Mouse (Mus musculus): ENCODE data around the gene St6gal1.

The St6gal1 gene

GRCm38 (mm10) chr16:23223166-23223870 is 1.2 kb upstream of the St6gal1 start:
- no peak for DNase-seq (ENCODE audit: low spot score)

- DNase-seq (ENCODE audit: low spot score): no peak
Observed at GRCm38 (mm10) chr16:23223871-23224469, 570 bp upstream of the St6gal1 start.

GRCm38 (mm10) chr16:23225069-23225721 is 655 bp downstream of the St6gal1 start:
- DNase-seq (ENCODE audit: low spot score): no peak

DNA sequence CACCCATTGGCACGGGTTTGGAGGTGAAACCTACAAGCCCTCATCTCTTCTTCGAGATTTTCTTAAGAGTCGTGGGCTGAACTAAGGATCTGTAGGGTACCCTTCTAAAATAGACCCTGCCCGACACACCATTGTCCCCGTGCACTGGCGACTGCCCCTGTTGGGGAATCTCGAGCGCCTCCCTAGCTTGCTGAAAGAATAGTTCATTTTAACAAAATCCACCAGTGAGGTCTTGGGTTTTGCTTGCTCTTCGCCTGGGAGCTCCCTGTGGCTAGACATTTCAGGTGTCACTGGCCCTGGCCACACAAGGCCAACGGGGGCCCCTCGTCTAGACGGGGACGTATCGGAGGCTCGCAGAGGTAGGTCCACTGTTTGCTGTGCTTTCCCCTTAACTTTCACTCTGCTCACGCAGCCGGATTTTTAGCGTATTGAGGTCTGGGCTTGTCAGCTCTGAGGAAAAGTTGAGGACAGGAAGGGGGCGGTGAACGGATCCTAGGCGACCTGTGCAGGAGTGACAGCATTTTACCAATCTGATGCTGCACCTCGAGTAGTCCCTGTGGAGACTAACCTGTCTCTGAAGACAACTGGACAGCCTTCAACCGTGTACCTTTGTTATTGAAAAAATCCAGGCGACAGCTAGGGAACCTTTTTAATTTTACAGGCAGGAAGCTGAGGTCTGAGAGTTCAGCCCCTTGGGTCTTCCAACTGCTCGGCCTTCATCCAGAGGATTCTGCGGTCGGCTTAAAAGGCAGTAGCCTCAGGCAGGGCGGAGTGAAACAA is 1.5 kb downstream of the St6gal1 start:
- no peak for DNase-seq (ENCODE audit: low spot score)

GRCm38 (mm10) chr16:23226601-23227351 is 2.2 kb downstream of the St6gal1 start:
- no peak for DNase-seq (ENCODE audit: low spot score)

- DNase-seq (ENCODE audit: low spot score): no peak
Observed at GRCm38 (mm10) chr16:23227851-23228250, 3.3 kb downstream of the St6gal1 start.

DNA sequence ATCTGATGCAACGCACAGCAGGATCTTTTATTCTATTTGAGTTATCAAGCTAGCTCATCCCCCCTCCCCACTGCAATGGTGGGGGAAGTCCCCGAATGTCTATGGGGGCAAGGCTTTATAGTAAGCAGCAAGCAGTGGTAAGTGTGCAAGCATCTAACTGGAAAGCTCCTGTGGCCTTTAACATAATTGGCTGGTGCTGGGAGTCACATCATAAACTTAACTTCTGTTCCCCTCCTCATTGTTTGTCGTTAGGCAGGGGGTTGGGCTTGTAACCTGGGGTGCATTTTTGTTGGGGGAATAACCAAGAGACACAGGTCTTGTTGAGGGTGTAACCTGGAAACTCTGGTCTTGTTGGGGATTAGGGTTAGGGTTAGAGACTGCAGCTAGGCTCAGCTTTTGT is 3.9 kb downstream of the St6gal1 start:
- no peak for DNase-seq (ENCODE audit: low spot score)

GRCm38 (mm10) chr16:23229945-23230344 is 5.4 kb downstream of the St6gal1 start:
- DNase-seq (ENCODE audit: low spot score): no peak

- no peak for DNase-seq (ENCODE audit: low spot score)
Observed at GRCm38 (mm10) chr16:23231168-23231567, 6.6 kb downstream of the St6gal1 start.

GRCm38 (mm10) chr16:23232691-23233090 is 8.2 kb downstream of the St6gal1 start:
- DNase-seq (ENCODE audit: low spot score): no peak

GRCm38 (mm10) chr16:23233496-23233895 is 9.0 kb downstream of the St6gal1 start:
- no peak for DNase-seq (ENCODE audit: low spot score)

- no peak for DNase-seq (ENCODE audit: low spot score)
Observed at GRCm38 (mm10) chr16:23234557-23234956, 10.0 kb downstream of the St6gal1 start.

GRCm38 (mm10) chr16:23235173-23235694 is 10.7 kb downstream of the St6gal1 start:
- no peak for DNase-seq (ENCODE audit: low spot score)

GRCm38 (mm10) chr16:23239583-23239982 is 15.0 kb downstream of the St6gal1 start:
- DNase-seq (ENCODE audit: low spot score): no peak

DNA sequence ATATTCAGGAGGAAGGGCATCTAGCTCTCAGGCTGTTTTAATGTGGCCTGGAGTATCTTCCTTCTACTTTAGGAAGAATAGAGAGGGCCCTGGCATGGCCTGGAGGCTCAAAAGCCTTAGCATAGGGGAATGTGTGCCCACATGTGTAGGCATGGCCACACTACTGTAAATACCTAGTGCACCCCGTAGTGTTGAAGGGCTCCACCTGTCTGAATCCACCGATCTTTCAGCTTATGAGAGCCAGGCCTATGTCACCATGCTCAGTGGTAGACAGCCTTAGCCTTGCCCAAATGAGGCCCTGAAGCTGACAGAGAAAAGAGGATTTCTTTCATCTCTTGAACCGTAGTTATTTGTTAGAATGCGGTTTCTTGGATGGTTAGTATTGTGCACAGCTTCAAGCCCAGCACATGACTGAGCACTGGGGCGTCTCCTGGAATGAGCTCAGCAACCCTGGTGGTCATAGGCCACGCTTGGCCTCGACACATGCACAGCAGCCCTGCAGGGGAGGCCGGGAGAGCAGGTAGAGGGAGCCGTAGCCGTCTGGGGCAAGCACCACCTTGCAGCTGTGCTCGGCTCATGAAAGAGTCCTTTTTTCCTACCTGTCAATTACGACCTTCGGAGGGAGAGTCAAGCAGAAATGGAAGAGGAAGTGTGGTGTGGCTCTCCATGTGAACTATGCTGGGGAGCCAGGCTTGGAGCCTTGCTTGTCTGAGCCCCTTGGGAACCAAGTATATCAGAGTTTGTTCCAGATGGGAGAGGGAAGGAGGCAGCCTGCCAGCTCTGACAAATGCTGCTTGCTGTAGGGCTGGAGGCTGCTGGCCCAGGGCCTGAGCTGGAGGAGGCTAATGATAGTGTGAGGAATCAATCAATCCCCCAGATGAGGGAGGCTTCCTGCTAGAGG is 15.8 kb downstream of the St6gal1 start:
- DNase-seq (ENCODE audit: low spot score): no peak

DNA sequence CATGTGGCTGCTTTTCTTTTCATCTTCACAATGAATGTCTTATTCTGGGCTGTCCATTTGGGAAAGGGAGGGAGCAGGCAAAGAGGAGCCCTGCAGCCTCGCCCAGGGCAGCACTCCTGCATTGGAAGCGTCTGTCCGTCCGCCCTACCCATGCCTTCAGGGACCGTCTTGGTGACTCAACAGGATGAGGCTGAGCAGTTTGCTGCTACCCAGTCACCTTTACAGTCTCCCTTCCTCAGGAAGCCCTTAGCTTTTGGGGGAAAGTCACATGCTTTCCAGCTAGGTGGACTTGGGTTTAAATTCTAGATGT is 16.4 kb downstream of the St6gal1 start:
- no peak for DNase-seq (ENCODE audit: low spot score)

DNA sequence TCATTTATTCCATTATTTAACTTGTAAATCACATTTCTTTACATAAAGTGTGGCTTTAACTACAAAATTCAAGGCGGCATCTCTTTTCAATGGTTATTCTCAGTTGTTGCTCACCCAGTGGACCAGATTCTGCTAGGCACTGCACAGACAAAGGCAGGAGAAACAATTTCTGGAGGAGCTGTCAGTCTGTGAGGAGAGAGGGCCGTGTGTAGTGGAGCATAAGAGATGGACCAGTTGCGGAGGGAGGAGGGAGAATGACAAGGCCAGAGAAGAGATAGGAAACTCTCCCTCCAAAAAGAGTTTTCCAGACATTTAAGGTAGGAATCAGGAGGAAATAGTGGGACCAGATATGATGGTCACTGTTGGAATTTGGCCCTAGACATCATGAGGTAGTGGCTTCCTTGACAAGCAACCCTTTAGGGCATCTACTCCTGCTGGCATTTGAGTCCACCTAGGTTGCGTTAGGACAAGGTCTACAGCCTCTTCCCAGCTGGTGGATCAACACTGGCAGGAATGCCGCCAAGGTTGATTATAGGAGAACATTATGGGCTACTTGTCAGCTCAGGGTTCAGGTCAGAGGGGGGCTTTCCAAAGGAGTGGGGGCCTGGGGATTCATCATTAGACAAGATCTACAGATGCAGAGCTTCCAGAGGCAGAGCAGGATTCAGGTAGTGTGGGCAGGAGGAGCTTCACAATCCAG is 19.3 kb downstream of the St6gal1 start:
- DNase-seq (ENCODE audit: low spot score): no peak

- DNase-seq (ENCODE audit: low spot score): no peak
Observed at GRCm38 (mm10) chr16:23244486-23244885, 19.9 kb downstream of the St6gal1 start.

DNA sequence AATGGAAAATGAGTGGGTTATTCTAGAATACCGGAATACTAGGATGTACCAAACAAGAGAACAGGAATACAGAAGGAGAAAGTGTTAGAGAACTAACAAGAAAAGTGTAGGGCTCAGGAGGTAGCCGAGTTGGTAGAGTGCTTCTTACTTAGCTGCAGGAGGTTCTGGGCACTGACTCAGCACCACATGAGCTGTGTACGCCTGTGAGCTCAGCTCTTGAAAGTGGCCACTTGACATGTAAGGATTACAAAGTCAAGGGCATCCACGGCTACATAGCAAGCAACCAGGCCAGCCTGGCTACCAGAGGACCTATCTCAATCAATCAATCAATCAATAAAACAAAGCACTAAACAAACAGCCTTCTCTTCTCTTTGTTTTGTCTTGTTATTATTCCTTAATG is 24.7 kb downstream of the St6gal1 start:
- DNase-seq (ENCODE audit: low spot score): no peak

DNA sequence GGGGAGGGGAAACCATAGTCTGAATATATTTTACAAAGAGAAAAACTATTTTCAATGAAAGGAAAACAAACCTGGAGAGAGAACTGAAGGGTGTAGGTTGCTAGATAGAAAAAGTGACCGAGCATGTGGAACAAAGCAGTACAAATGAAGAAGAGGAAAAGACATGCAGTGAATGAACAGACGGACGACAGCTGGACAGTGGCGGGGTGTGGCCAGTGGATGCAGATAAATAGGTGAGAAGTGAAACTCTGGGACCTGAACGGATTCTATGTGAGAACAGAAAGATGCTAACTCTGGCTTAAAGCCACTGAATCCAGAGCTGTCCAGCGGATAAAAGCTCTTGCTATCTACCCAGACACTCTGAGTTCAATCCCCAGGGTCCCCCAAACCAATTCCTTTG is 25.2 kb downstream of the St6gal1 start:
- no peak for DNase-seq (ENCODE audit: low spot score)
